Mouse (Mus musculus) thymus, adult 2 months (tissue): ENCODE results near the gene D16Ertd472e. TPM values are rescaled to one million over a fixed set of nuclear protein-coding genes. Genes with fewer than 3 reads are reported as not detected.
"Not testable (repeated sequence)": the region's sequence is repeated elsewhere in the genome, so short reads cannot be mapped to it uniquely, and the experiment has no call there.

Experiments
- DNase-seq: peaks from one replicate; pipeline ENCODE4 v3.0.0; 2021
- H3K27ac ChIP-seq: fragments of 200-500 bp; 2 replicates; pipeline ENCODE4 v1.5.1; 2012; ENCODE audit warnings: low read length, control low read depth; ENCODE audit not compliant: control insufficient read depth, insufficient read depth
- H3K27me3 ChIP-seq: fragments of 200-500 bp; 2 replicates; pipeline ENCODE4 v1.6.1; 2012; ENCODE audit warnings: mild to moderate bottlenecking, low read length, moderate library complexity, mixed read lengths; ENCODE audit not compliant: control insufficient read depth, insufficient read depth
- H3K36me3 ChIP-seq: fragments of 200-500 bp; 2 replicates; pipeline ENCODE4 v1.6.1; 2012; ENCODE audit warnings: mild to moderate bottlenecking, low read length, moderate library complexity; ENCODE audit not compliant: control insufficient read depth, insufficient read depth
- H3K4me1 ChIP-seq: fragments of 200-500 bp; replicated peaks from 2 replicates; pipeline ENCODE4 v1.6.1; 2012; ENCODE audit warnings: low read length; ENCODE audit not compliant: control insufficient read depth, insufficient read depth
- H3K4me3 ChIP-seq: fragments of 200-500 bp; 2 replicates; pipeline ENCODE4 v1.5.1; 2012; ENCODE audit warnings: mild to moderate bottlenecking, low read length, control low read depth, moderate library complexity; ENCODE audit not compliant: control insufficient read depth, insufficient read depth
- CTCF ChIP-seq: fragments of 200-500 bp; IDR thresholded peaks from 2 replicates; pipeline ENCODE4 v1.5.1; 2012; ENCODE audit warnings: mild to moderate bottlenecking, control low read depth, low read length, moderate library complexity, borderline replicate concordance; ENCODE audit not compliant: control insufficient read depth, poor library complexity, insufficient read depth; ENCODE audit errors: extremely low read depth
- POLR2A ChIP-seq: fragments of 200-500 bp; IDR thresholded peaks from 2 replicates; pipeline ENCODE4 v1.6.1; 2012; ENCODE audit warnings: mild to moderate bottlenecking, low read length, control low read depth, moderate library complexity; ENCODE audit not compliant: control insufficient read depth, poor library complexity, insufficient read depth; ENCODE audit errors: extremely low read depth
- WGBS: fragments of 180-500 bp; shearing (Covaris S2); methylation state at CpG from one replicate; pipeline ENCODE4 v1.1.7; 2018; 5-methylcytosine and 5-hydroxymethylcytosine counted together
- polyA plus RNA-seq: library from polyadenylated mRNA; depleted of rRNA; stranded (reverse); fragments of >200 nt; gene quantifications from 2 replicates; pipeline ENCODE4 v1.2.3, GENCODE M21; 2012; rRNA removed

D16Ertd472e gene
- polyA plus RNA-seq, 1 experiment = 39.2 TPM

DNA sequence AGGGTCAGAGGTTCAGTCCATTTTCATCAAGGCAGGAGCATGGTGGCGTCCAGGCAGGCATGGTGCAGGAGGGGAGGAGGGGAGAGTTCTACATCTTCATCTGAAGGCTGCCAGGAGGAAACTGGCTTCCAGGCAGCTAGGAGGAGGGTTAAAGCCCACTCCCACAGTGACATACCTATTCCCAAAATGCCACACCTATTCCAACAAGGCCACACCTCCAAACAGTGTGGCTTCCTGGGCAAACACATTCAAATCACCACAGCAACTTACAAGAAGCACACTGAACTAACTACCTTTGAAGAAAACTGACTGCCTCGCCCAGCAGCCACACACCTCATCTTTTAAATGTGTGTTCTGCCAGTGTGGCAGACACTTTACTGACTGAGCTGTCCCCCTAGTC, 59.3 kb downstream of the D16Ertd472e start:
- no peaks in the 10 kb centered on the region for H3K27me3 ChIP-seq
- DNase-seq = no peak
- TF ChIP-seq POLR2A (no peak), CTCF (no peak)
- no peaks in the 10 kb centered on the region for H3K4me1 ChIP-seq
- no peak overlapping the region for H3K27ac ChIP-seq
- WGBS = 99% methylated on average over 2 of the region's 2 CpGs
- no peaks in the 10 kb centered on the region for H3K36me3 ChIP-seq
- no peak overlapping the region for H3K4me3 ChIP-seq

- Histone ChIP-seq H3K4me3 (no peak overlapping the region), H3K27me3 (no peaks in the 10 kb centered on the region), H3K36me3 (no peaks in the 10 kb centered on the region), H3K27ac (no peak overlapping the region), H3K4me1 (no peaks in the 10 kb centered on the region)
- TF ChIP-seq CTCF (no peak), POLR2A (no peak)
- 94% methylated on average over 8 of the region's 8 CpGs for WGBS
- no peak for DNase-seq
Measured at GRCm38 (mm10) chr16:78511526-78511925, 65.0 kb downstream of the D16Ertd472e start.

DNA sequence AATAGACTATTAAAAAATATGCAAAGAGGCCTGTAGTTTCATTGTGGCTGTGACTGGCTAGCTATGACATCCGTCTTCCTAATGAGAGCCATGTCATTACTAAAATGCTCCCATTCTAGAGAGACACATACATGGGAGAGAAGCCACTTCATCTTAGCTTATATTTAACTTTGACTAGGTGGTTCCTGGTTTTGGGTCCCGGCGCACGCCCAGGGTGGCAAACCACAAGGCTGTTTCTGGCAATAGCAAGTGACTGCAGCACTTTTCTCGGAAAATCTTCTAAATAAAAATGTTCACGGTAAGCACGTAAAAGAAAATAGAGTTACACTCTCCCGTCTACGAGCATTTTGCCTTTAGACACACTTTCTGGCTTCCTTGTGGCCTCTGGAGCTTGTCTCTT, 74.0 kb downstream of the D16Ertd472e start:
- 0 out of 2 replicates have a peak, but pooled peaks cover 4% of the 10 kb centered on the region for H3K4me1 ChIP-seq
- H3K27ac ChIP-seq = no peak overlapping the region
- H3K4me3 ChIP-seq = no peak overlapping the region
- DNase-seq = no peak
- H3K27me3 ChIP-seq = no peaks in the 10 kb centered on the region
- TF ChIP-seq POLR2A (no peak), CTCF (no peak)
- WGBS = 14% methylated on average over 9 of the region's 9 CpGs
- no peaks in the 10 kb centered on the region for H3K36me3 ChIP-seq

GRCm38 (mm10) chr16:78492696-78493095, 83.8 kb downstream of the D16Ertd472e start:
- H3K36me3 ChIP-seq, H3K27ac ChIP-seq, H3K4me1 ChIP-seq, DNase-seq, H3K27me3 ChIP-seq, H3K4me3 ChIP-seq: not testable (repeated sequence)
- WGBS = 96% methylated on average over 12 of the region's 12 CpGs

GRCm38 (mm10) chr16:78490779-78491178, 85.7 kb downstream of the D16Ertd472e start:
- H3K4me3 ChIP-seq = no peak overlapping the region
- H3K27ac ChIP-seq = peak overlapping the region; percentile 83
- H3K4me1 ChIP-seq = peaks cover 4% of the 10 kb centered on the region; the same call in 1 of the 2 replicates
- no peaks in the 10 kb centered on the region for H3K27me3 ChIP-seq
- TF ChIP-seq CTCF = no peak
- TF ChIP-seq POLR2A = no peak
- no peaks in the 10 kb centered on the region for H3K36me3 ChIP-seq
- DNase-seq = no peak
- WGBS = 61% methylated on average over 5 of the region's 5 CpGs

Other genes with a start within 250 kb of the D16Ertd472e start
- 2.8 and 3.5 TPM in 2 replicates for gene Btg3, start 199.5 kb downstream of the D16Ertd472e start, polyA plus RNA-seq